Mouse (Mus musculus): ENCODE results near the gene Tcf7l1.

The Tcf7l1 gene

GRCm38 (mm10) chr6:72787322-72787947 is 1.6 kb downstream of the Tcf7l1 start:
- no peak for DNase-seq (ENCODE audit: low read depth, low spot score)

DNA sequence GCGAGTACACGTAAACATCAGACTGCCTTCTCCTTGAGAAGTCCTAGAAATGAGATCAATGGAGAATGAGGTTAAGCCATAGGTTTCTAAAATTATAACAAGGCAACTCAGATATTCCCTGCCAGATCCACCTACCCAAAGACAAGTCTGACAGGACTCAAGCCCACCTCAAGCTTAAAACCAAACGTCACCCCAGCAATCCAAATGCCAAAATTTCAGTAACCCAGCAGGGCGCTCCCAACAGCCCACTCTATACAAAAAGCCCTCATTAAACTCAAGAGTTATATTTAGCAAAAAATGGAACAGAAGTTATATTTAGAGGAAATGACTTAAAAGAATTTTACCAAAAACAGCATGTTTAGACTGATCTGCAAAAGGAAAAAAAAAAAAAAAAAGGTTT is 5.3 kb downstream of the Tcf7l1 start:
- no peak for DNase-seq (ENCODE audit: low read depth, low spot score)

DNA sequence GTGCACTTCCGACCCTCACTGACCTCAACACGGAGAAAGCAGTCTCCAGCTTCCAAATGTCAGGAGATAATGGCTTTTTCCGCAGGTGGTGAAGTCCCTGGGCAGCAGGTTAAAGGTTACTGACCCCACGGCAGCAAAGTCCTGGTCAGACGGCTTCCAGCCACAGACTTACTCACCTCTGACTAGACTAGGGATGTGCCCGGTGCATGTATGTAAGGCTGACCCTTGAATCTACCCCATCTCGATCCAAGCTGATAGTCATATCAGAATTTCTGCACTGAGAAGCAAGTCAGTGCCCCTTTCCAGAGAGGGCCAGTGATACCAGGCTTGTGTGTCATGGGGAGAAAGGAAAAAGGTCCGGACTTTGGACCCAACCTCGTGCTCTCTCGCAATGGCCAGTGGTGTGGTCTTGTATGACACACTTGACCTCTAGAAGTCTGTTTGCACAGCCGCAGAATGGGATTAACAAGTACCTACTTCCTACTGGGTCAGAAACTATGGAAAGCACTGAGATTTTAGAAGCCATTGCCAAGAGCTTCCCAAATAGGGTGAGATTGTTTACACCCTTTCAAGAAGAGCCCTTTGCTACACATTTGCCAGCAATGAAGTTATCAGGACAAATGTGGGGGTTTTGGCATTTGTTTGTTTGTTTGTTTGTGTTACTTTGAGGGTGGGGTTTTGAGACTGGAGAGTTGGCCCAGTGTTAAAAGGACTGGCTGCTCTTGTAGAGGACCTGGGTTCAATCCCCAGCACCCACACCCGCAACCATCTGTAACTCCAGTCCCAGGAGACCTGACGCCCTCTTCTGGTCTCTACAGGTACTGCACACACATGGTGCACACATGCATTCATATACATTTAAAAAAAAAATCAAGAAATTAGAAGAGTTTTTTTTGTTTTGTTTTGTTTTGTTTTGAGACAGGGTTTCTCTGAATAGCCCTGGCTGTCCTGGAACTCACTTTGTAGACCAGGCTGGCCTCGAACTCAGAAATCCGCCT is 10.0 kb downstream of the Tcf7l1 start:
- DNase-seq (ENCODE audit: low read depth, low spot score) = no peak

DNA sequence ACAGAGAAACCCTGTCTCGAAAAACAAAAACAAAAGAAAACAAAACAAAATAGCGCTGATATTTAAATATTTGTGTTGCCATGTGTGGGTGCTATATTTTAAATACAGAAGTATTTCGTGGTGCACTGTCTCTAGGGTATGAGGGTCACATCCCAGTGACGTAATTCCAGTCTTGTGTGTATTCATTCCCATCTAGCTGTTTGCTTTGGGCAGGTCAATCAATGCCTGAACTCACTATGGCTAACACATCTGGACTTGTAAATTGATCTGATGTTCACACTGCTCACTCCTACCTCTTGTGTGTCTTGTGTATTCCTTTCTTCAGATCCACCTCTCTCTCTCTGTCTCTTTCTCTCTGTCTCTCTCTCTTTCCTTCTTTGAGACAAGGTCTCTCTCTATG is 11.8 kb downstream of the Tcf7l1 start:
- no peak for DNase-seq (ENCODE audit: low read depth, low spot score)

GRCm38 (mm10) chr6:72774275-72774674 is 14.8 kb downstream of the Tcf7l1 start:
- no peak for DNase-seq (ENCODE audit: low read depth, low spot score)

DNA sequence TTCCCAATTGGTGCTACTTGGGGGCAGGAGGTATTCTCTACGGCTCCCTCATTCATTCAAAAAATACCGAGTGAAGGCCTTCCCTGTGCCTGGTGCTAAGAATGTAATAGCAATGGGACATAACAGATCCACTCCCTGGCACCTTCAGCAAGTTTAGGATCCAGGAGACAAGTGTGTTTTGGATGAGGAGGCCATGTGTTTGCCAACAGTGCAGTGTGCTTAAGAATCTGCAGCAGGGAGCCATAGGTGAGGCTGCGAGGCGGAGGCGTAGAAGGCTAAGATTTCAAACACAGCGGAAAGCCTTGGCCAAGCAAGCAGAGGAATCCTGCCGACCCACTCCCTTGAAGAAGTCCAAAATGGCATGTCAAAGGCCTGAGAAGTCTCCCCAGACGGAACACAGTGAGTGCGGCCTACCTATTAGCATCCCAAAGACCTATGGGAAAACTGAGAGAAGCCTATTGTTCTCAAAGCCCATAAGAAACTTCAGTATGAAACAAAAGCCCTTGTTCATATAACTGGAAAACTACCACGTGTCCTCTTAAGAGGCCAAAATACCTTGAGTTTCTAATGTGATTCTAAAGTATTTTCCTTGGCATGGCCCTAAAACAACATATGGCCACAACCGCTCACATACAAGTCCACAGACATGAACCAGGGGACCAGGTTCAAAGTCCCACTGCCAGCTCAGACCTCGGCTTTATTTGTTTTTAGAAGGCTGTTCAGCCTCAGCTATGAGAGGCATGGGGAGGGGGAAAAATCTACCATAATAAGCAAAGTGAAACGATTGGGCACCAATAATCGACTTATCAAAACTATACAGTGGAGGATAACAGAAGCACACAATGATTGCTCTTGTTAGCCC is 18.9 kb downstream of the Tcf7l1 start:
- DNase-seq (ENCODE audit: low read depth, low spot score) = no peak

DNA sequence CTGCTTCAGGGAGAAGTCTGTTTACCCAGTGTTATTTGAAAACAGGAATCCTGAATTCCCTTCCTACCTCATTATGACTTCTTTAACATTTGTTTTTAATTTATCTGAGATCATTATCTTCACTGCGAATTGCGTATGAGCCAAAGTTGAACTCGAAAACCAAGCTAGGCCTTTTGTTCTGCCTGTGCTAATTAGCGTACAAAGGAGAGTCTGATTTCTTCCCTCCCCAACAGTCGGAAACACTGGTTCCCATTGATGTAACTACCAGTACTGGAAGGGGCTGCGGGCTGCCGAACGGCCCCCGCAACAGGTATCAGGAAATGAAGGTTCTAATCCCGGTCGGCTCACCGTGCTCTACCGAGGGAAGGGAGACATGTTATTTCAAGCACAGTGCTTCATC is 19.7 kb downstream of the Tcf7l1 start:
- no peak for DNase-seq (ENCODE audit: low read depth, low spot score)

DNA sequence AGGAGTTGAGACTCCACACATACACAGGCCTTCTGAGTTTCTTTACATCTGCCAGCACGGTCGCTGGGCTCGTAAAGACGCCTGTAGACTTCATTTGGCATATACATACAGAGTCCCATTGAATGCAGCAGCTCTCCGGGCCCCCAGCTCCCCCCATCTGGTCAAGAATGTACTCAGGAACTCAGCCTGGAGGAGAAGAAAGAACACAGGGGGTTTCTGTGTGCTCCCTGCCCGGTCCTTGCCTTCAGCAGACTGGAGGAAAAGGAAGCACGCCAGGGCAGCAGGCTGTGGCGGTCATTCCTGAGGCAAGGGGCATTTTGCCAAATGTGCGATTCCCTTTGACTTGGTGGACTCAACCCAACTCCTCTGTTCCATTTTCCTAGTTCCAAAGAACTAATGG is 20.2 kb downstream of the Tcf7l1 start:
- no peak for DNase-seq (ENCODE audit: low read depth, low spot score)

- DNase-seq (ENCODE audit: low read depth, low spot score) = no peak
Observed at GRCm38 (mm10) chr6:72768097-72768496, 21.0 kb downstream of the Tcf7l1 start.

DNA sequence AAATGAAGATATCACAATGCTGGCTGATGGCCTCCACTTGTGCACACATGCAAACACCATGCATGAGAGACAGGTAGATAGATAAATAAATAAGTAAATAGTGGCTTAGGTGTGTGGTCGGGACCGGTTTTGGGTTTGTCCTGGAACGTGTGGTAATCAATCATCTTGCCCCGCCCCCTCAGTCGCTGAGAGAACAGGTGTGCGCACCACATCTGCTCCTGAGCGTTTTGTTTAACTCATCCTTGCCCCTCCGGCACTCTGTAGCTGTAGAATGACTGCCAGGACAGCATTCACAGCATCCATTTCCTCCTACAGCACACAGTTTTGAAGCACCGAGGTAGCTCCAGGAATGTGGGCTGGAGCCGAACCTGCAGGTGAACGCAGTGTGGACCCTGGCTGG is 25.4 kb downstream of the Tcf7l1 start:
- DNase-seq (ENCODE audit: low read depth, low spot score) = no peak

- peak; percentile 63 for DNase-seq (ENCODE audit: low read depth, low spot score)
Observed at GRCm38 (mm10) chr6:72761645-72762044, 27.4 kb downstream of the Tcf7l1 start.

GRCm38 (mm10) chr6:72758239-72759017 is 30.6 kb downstream of the Tcf7l1 start:
- DNase-seq (ENCODE audit: low read depth, low spot score) = no peak

GRCm38 (mm10) chr6:72755267-72755889 is 33.7 kb downstream of the Tcf7l1 start:
- no peak for DNase-seq (ENCODE audit: low read depth, low spot score)

DNA sequence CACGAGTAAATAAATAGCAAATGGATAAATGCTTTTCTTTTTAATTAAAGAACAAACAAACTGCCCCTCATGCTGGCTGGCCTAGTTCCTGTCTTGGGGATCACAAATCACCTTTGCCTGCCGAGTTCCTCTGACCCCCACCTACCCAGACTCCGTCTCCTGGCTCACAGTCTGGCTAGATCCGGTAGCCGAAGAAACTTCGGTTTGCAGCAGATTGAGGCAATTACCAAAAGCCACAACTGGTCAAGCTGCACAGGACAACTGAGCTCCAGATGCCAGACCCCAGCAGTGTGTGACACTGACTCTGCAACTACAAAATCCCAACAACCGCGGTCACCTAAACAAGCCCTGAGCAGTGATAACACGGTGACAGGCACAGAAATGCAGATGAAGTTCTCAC is 34.8 kb downstream of the Tcf7l1 start:
- no peak for DNase-seq (ENCODE audit: low read depth, low spot score)

DNA sequence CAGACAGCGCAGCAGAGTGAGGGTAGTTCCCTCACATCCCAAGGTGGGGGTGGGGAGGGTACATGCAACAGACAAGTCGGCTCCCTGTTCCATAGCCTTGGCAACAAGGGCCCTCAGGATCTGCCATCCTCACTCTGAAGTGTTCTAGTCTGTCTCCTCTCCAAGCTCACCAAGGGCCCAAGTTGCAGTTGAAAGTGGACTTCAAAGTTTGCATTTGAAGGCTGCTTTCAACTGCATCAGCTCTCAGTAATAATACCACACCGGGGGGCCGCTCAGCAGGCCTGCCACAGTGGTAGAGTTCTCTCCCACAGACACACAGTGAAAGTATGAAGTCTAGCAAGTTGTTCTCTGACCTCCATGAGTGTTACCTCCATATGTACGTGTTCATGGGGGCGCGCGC is 35.3 kb downstream of the Tcf7l1 start:
- DNase-seq (ENCODE audit: low read depth, low spot score) = no peak

DNA sequence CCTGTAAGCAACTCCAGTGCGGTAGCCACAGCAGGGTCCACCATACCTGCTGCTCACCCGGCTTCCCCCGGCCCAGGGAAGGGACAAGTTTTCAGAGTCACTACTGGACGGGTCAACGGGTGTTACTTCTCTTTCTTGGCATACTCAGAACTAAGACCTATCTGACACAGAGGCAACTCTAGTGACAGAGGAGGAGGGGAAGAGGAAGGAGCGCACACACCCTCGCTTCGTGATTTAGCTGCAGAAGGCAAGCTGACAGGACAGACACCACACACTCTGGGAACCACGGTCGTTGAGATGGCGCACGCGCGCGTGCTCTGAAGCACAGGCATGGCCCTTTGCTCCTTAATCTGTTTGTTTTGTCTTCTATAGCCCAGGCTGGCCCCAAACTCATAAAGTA is 36.2 kb downstream of the Tcf7l1 start:
- DNase-seq (ENCODE audit: low read depth, low spot score) = no peak

DNA sequence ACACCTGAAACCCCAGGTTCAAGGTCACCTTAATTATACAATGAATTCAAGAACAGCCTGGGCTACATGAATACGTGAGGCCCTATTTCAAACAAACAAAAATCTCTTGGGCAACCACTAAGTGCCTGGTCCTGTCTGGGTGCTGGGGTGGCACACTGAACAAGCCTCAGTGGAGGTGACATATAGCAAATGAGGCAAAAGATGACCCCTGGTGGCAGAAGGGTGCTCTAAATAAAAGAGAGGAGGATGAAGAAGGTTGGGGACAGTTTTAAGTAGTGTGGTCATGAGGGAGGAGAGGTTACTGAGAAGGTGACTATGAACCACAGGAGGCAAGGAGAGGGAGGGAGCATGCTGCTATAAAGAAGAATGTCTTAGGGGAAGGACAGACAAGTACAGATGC is 37.8 kb downstream of the Tcf7l1 start:
- no peak for DNase-seq (ENCODE audit: low read depth, low spot score)

DNA sequence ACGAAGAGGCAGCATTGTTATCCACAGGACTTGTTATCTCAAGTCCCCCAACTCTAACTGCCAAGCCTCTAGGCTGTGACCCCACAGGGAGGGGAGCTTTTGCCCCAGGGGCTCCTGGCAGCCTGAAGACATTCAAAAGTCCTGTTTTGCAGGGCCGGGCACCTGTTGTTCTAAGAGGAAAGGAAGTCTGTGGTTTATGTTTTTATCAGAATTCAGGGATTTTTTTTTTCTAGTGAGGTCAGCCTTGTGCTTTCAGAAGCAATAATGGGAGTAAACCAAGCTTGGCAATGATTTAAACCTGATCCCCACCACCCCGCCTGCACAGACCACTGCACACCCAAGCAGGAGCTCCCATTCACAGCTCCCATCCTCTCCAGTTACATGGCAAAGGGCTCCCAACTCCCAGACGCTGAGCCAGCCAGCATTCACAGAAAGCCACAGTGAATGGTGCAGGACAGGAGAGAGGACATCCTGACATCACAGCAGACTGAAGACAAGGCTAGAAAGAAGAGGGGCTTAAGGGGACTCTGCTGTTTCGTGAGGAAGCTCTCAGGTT is 40.1 kb downstream of the Tcf7l1 start:
- DNase-seq (ENCODE audit: low read depth, low spot score) = no peak

DNA sequence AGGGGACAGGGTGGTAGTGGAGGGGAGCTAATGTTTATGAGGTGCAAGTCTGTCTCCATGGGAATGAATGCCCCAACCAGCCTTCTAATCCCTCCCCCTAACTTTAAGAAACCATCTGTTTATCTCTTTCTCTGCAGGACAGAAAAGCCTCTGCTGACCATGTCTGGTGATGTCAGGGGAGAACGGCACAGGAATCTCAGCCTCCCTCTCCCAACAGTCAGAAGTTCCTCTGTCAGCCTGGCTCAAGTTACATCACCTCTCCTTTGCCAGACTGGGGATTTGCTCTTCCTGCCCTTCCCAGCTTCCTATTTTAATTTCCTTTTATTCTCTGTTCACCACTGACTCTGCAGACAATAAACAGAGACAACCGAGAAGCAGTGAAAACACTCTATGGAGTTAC is 40.6 kb downstream of the Tcf7l1 start:
- peak; percentile 73 for DNase-seq (ENCODE audit: low read depth, low spot score)

DNA sequence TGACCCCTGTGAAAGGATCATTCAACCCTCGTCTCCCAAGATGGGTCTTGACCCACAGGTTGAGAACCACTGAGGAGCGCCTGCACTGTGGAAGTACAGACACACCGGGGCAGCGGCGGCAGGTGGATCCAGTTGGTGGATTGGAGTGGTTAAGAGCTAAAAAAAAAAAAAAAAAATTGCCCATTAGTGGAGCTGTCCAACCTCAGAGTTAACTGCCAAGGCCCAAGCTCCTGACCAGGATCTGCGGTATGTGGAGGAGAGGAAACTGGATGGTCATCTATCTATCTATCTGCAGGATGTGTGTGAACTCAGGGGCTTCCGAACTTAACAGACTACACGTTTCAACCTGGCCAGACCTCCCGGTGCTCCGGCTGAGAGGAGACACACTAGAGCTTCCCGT is 41.2 kb downstream of the Tcf7l1 start:
- no peak for DNase-seq (ENCODE audit: low read depth, low spot score)

GRCm38 (mm10) chr6:72747156-72747555 is 41.9 kb downstream of the Tcf7l1 start:
- peak; percentile 83 for DNase-seq (ENCODE audit: low read depth, low spot score)

All from mesoderm, embryonic 11.5 days (tissue).